Mouse (Mus musculus): ENCODE results near the gene Amy2a3.
"Not testable (repeated sequence)": the region's sequence is repeated elsewhere in the genome, so short reads cannot be mapped to it uniquely, and the experiment has no call there.

- not testable (repeated sequence) for TF ChIP-seq CTCF (conservative IDR thresholded peaks at IDR 0.05; ENCODE audit: low read length); POU5F1 (IDR thresholded peaks at IDR 0.05; ENCODE audit: borderline replicate concordance, low read length)
Observed at GRCm38 (mm10) chr3:113323952-113324351, at the start of gene Amy2a3.
